13 mouse cellular contexts compared by ENCODE assay signal in genomic region chr11:35892293-35892692, GRCm38 (mm10). TPM values are rescaled to one million over a fixed set of nuclear protein-coding genes. Genes with fewer than 3 reads are reported as not detected.
DNase-seq lines count a peak whose midpoint lies in the region; ATAC-seq and TF ChIP-seq lines count a peak whose summit lies in the region.
"Had no signal": no experiment of that assay in that cellular context is flagged by ENCODE, and none has a peak within 500 bp of the region (broad histone marks: within the 10 kb centered on the region; RNA-seq: fewer than 3 reads in every experiment).

No protein-coding gene starts in this region.

- TF ChIP-seq CTCF in layer of hippocampus, adult 2 months (conservative IDR thresholded peaks at IDR 0.05): no peak

- peaks cover 42% of the 10 kb centered on the region for H3K4me1 ChIP-seq in forebrain, embryonic 12.5 days
- peaks cover 20% of the 10 kb centered on the region for H3K4me1 ChIP-seq in forebrain, embryonic 16.5 days (replicated peaks; ENCODE audit: control insufficient read depth, insufficient read depth, low read length)
- H3K4me1 ChIP-seq in embryonic facial prominence, embryonic 10.5 days: peaks cover 20% of the 10 kb centered on the region
- peaks cover 13% of the 10 kb centered on the region for H3K4me1 ChIP-seq in limb, embryonic 14.5 days (ENCODE audit: control insufficient read depth, insufficient read depth, low read length)
- H3K4me1 ChIP-seq: liver, embryonic 13.5 days had no signal

- DNase-seq in layer of hippocampus, adult 2 months (ENCODE audit: low spot score in 2 of 2): no peak
- no peak for DNase-seq in layer of hippocampus, postnatal 36 days
- no peak for DNase-seq in embryonic facial prominence, embryonic 10.5 days (ENCODE audit: low spot score)
- DNase-seq in limb, embryonic 14.5 days (ENCODE audit: low spot score): no peak
- no peak for DNase-seq in urinary bladder, postnatal 25 days (ENCODE audit: low spot score)
- DNase-seq in right cerebral cortex, adult 2 months (ENCODE audit: low spot score in 2 of 2): no peak
- DNase-seq: adrenal gland, adult 2 months; gastrocnemius, adult 2 months; liver, embryonic 13.5 days; thymus, postnatal 25 days had no signal

- H3K36me3 ChIP-seq in forebrain, embryonic 12.5 days (replicated peaks): peaks cover 19% of the 10 kb centered on the region
- peaks cover 2% of the 10 kb centered on the region; the same call in 1 of the 2 replicates for H3K36me3 ChIP-seq in forebrain, embryonic 16.5 days (ENCODE audit: control insufficient read depth, insufficient read depth)
- peaks cover 30% of the 10 kb centered on the region for H3K36me3 ChIP-seq in embryonic facial prominence, embryonic 10.5 days (replicated peaks)
- no peaks in the 10 kb centered on the region; the same call in 1 of the 2 replicates for H3K36me3 ChIP-seq in limb, embryonic 14.5 days (ENCODE audit: control insufficient read depth, insufficient read depth, low read length)
- H3K36me3 ChIP-seq: liver, embryonic 13.5 days had no signal

- no peaks in the 10 kb centered on the region for H3K9me3 ChIP-seq in forebrain, embryonic 12.5 days
- no peaks in the 10 kb centered on the region for H3K9me3 ChIP-seq in forebrain, embryonic 16.5 days (ENCODE audit: control insufficient read depth, low read length)
- no peaks in the 10 kb centered on the region for H3K9me3 ChIP-seq in embryonic facial prominence, embryonic 10.5 days
- no peaks in the 10 kb centered on the region for H3K9me3 ChIP-seq in limb, embryonic 14.5 days (ENCODE audit: control insufficient read depth, low read length)
- H3K9me3 ChIP-seq: liver, embryonic 13.5 days had no signal

- no peak overlapping the region; the same call in 1 of the 2 replicates for H3K9ac ChIP-seq in forebrain, embryonic 12.5 days
- no peak overlapping the region for H3K9ac ChIP-seq in forebrain, embryonic 16.5 days (replicated peaks; ENCODE audit: low read depth, low read length)
- H3K9ac ChIP-seq in limb, embryonic 14.5 days (ENCODE audit: low read depth, low read length, severe bottlenecking): no peak overlapping the region
- H3K9ac ChIP-seq: liver, embryonic 13.5 days had no signal

- ATAC-seq in forebrain, embryonic 12.5 days (ENCODE audit: low FRiP score): no peak
- no peak for ATAC-seq in forebrain, embryonic 16.5 days
- no peak for ATAC-seq in limb, embryonic 14.5 days (ENCODE audit: low FRiP score, low read depth)
- ATAC-seq: inflammation-experienced regulatory T-cells, adult 6 months had no signal

- no peak for TF ChIP-seq POLR2A in limb, embryonic 14.5 days (IDR thresholded peaks at IDR 0.05; ENCODE audit: borderline replicate concordance, extremely low read depth, insufficient read depth, insufficient read length)

- peak overlapping the region; percentile 74 for H3K27ac ChIP-seq in forebrain, embryonic 12.5 days
- no peak overlapping the region for H3K27ac ChIP-seq in forebrain, embryonic 16.5 days (ENCODE audit: low read length)
- H3K27ac ChIP-seq in layer of hippocampus, adult 2 months: 0 out of 2 replicates have a peak overlapping the region, but pooled peaks have one; percentile 79
- H3K27ac ChIP-seq in embryonic facial prominence, embryonic 10.5 days (replicated peaks): peak overlapping the region; percentile 70; the same call in 1 of the 2 replicates
- peak overlapping the region; percentile 85; the same call in 1 of the 2 replicates for H3K27ac ChIP-seq in limb, embryonic 14.5 days (replicated peaks; ENCODE audit: low read depth, low read length)
- H3K27ac ChIP-seq: gastrocnemius, adult 2 months; liver, embryonic 13.5 days had no signal

- no peak overlapping the region for H3K4me2 ChIP-seq in forebrain, embryonic 12.5 days
- no peak overlapping the region for H3K4me2 ChIP-seq in forebrain, embryonic 16.5 days (ENCODE audit: low read length)
- no peak overlapping the region for H3K4me2 ChIP-seq in limb, embryonic 14.5 days (replicated peaks; ENCODE audit: low read depth, low read length, severe bottlenecking)
- H3K4me2 ChIP-seq: liver, embryonic 13.5 days had no signal

- 53% methylated on average over 9 of the region's 9 CpGs for WGBS in forebrain, embryonic 12.5 days
- 45% methylated on average over 9 of the region's 9 CpGs for WGBS in forebrain, embryonic 16.5 days
- 70% methylated on average over 9 of the region's 9 CpGs for WGBS in embryonic facial prominence, embryonic 10.5 days
- 61% methylated on average over 9 of the region's 9 CpGs for WGBS in limb, embryonic 14.5 days

- H3K27me3 ChIP-seq in forebrain, embryonic 12.5 days: no peaks in the 10 kb centered on the region
- H3K27me3 ChIP-seq in forebrain, embryonic 16.5 days (replicated peaks; ENCODE audit: control insufficient read depth, insufficient read depth, low read length): no peaks in the 10 kb centered on the region
- no peaks in the 10 kb centered on the region for H3K27me3 ChIP-seq in embryonic facial prominence, embryonic 10.5 days (replicated peaks; ENCODE audit: low read depth, poor library complexity, severe bottlenecking)
- H3K27me3 ChIP-seq in limb, embryonic 14.5 days (ENCODE audit: control insufficient read depth, insufficient read depth, low read length): no peaks in the 10 kb centered on the region
- H3K27me3 ChIP-seq: liver, embryonic 13.5 days had no signal

- H3K4me3 ChIP-seq in forebrain, embryonic 12.5 days (replicated peaks): no peak overlapping the region
- no peak overlapping the region for H3K4me3 ChIP-seq in forebrain, embryonic 16.5 days (replicated peaks; ENCODE audit: low read length)
- H3K4me3 ChIP-seq in layer of hippocampus, adult 2 months: no peak overlapping the region
- no peak overlapping the region for H3K4me3 ChIP-seq in embryonic facial prominence, embryonic 10.5 days
- H3K4me3 ChIP-seq in limb, embryonic 14.5 days (replicated peaks; ENCODE audit: low read length): no peak overlapping the region
- H3K4me3 ChIP-seq: liver, embryonic 13.5 days had no signal

RNA-seq across cellular contexts. Expression of gene Rars, which starts 58.0 kb away (rescaled TPM):
- 83.7 and 85.6 TPM in 2 replicates for polyA plus RNA-seq in forebrain, embryonic 12.5 days (2016; fragmentation: Nextera tagmentation; extraction: Ambion mirVana)
- polyA plus RNA-seq in forebrain, embryonic 16.5 days (2015; fragmentation: Nextera tagmentation; extraction: Ambion mirVana): 73.1 and 76.2 TPM in 2 replicates
- 10 to 100 TPM; 45.6 to 53.6 TPM for total RNA-seq in layer of hippocampus, adult 2 months (2021)
- total RNA-seq in layer of hippocampus, postnatal 36 days (2021): 10 to 100 TPM; 48.9 to 49.9 TPM
- polyA plus RNA-seq in embryonic facial prominence, embryonic 10.5 days (2016; fragmentation: Nextera tagmentation; extraction: Ambion mirVana): 110 and 115 TPM in 2 replicates
- polyA plus RNA-seq in limb, embryonic 14.5 days (2012; rRNA removed): 49.9 and 71.3 TPM in 2 replicates
- 83.7 and 84.5 TPM in 2 replicates for polyA plus RNA-seq in limb, embryonic 14.5 days (2014; fragmentation: Nextera tagmentation; extraction: Ambion mirVana)
